Mouse (Mus musculus) T-helper 2 cell (primary cell): Measurements from ENCODE around the gene Arhgap28.

Experiments used
- in situ Hi-C: fragments of 300-600 bp; cut with MboI, MseI; formaldehyde crosslinking; loops from one replicate; pipeline ENCODE4 v1.15.1; 2025; ENCODE audit warnings: high pct_unique_total_duplicates

Gene Arhgap28

GRCm38 (mm10) chr17:68003741-68004560 lies at the start of gene Arhgap28:
TSS of gene Arhgap28 (minus strand) at chr17:68004120.
- in situ Hi-C loops, result no loop called here

- in situ Hi-C loops, result no loop called here
Observed at GRCm38 (mm10) chr17:68046341-68046675, 42.4 kb upstream of the Arhgap28 start.

GRCm38 (mm10) chr17:68045655-68046340 lies 41.9 kb upstream of the Arhgap28 start:
- in situ Hi-C loops, result no loop called here

GRCm38 (mm10) chr17:68042377-68042776 lies 38.5 kb upstream of the Arhgap28 start:
- in situ Hi-C loops, result no loop called here

- in situ Hi-C loops, result no loop called here
Observed at GRCm38 (mm10) chr17:68037011-68037410, 33.1 kb upstream of the Arhgap28 start.

- in situ Hi-C loops, result no loop called here
Observed at GRCm38 (mm10) chr17:68029495-68029894, 25.6 kb upstream of the Arhgap28 start.

GRCm38 (mm10) chr17:68028519-68028918 lies 24.6 kb upstream of the Arhgap28 start:
- in situ Hi-C loops, result no loop called here

- in situ Hi-C loops, result no loop called here
Observed at GRCm38 (mm10) chr17:68024327-68024726, 20.4 kb upstream of the Arhgap28 start.

- in situ Hi-C loops, result no loop called here
Observed at GRCm38 (mm10) chr17:68019466-68020065, 15.6 kb upstream of the Arhgap28 start.

GRCm38 (mm10) chr17:68017095-68017494 lies 13.2 kb upstream of the Arhgap28 start:
- in situ Hi-C loops, result no loop called here

GRCm38 (mm10) chr17:68011606-68012005 lies 7.7 kb upstream of the Arhgap28 start:
- in situ Hi-C loops, result no loop called here

- in situ Hi-C loops, result no loop called here
Observed at GRCm38 (mm10) chr17:68010041-68010440, 6.1 kb upstream of the Arhgap28 start.

- in situ Hi-C loops, result no loop called here
Observed at GRCm38 (mm10) chr17:68004581-68005330, 836 bp upstream of the Arhgap28 start.

- in situ Hi-C loops, result no loop called here
Observed at GRCm38 (mm10) chr17:68002608-68003595, 1.0 kb downstream of the Arhgap28 start.

GRCm38 (mm10) chr17:67999801-68000200 lies 4.1 kb downstream of the Arhgap28 start:
- in situ Hi-C loops, result no loop called here

- in situ Hi-C loops, result no loop called here
Observed at GRCm38 (mm10) chr17:67996769-67997155, 7.2 kb downstream of the Arhgap28 start.

GRCm38 (mm10) chr17:67996097-67996768 lies 7.7 kb downstream of the Arhgap28 start:
- in situ Hi-C loops, result no loop called here

- in situ Hi-C loops, result no loop called here
Observed at GRCm38 (mm10) chr17:67995277-67995819, 8.6 kb downstream of the Arhgap28 start.

- in situ Hi-C loops, result no loop called here
Observed at GRCm38 (mm10) chr17:67994861-67995260, 9.1 kb downstream of the Arhgap28 start.
